ENCODE assay signal across 15 mouse cellular contexts in genomic region chr19:45651524-45651923, GRCm38 (mm10). TPM values are rescaled to one million over a fixed set of nuclear protein-coding genes. Genes with fewer than 3 reads are reported as not detected.
DNase-seq lines count a peak whose midpoint lies in the region; ATAC-seq and TF ChIP-seq lines count a peak whose summit lies in the region.
"Had no signal": no experiment of that assay in that cellular context is flagged by ENCODE, and none has a peak within 500 bp of the region (broad histone marks: within the 10 kb centered on the region; RNA-seq: fewer than 3 reads in every experiment).

No protein-coding gene starts in this region.

- H3K27ac ChIP-seq in heart, embryonic 15.5 days = peak overlapping the region; percentile 46; the same call in 1 of the 2 replicates
- no peak overlapping the region for H3K27ac ChIP-seq in heart, adult 2 months
- peak overlapping the region; percentile 75 for H3K27ac ChIP-seq in embryonic facial prominence, embryonic 15.5 days (replicated peaks)
- peak overlapping the region; percentile 21; the same call in 1 of the 2 replicates for H3K27ac ChIP-seq in macrophage
- no peak overlapping the region for H3K27ac ChIP-seq in hindbrain, embryonic 14.5 days
- H3K27ac ChIP-seq: heart, embryonic 10.5 days had no signal

- ATAC-seq in heart, embryonic 15.5 days (replicated peaks; ENCODE audit: insufficient number of reproducible peaks, insufficient read depth, low FRiP score, low read depth) = no peak
- ATAC-seq in embryonic facial prominence, embryonic 15.5 days (ENCODE audit: insufficient number of reproducible peaks, low FRiP score, low TSS enrichment, low read depth) = no peak
- ATAC-seq in hindbrain, embryonic 14.5 days (ENCODE audit: low FRiP score) = no peak
- ATAC-seq: intestine, embryonic 16.5 days had no signal

- H3K4me3 ChIP-seq in heart, embryonic 15.5 days = no peak overlapping the region
- no peak overlapping the region for H3K4me3 ChIP-seq in heart, adult 2 months
- no peak overlapping the region for H3K4me3 ChIP-seq in embryonic facial prominence, embryonic 15.5 days (replicated peaks)
- H3K4me3 ChIP-seq in macrophage (ENCODE audit: inconsistent target) = no peak overlapping the region
- no peak overlapping the region for H3K4me3 ChIP-seq in hindbrain, embryonic 14.5 days (replicated peaks; ENCODE audit: low read length)
- H3K4me3 ChIP-seq: heart, embryonic 10.5 days had no signal

- peaks cover 2% of the 10 kb centered on the region; the same call in 1 of the 2 replicates for H3K79me2 ChIP-seq in heart, adult 2 months (replicated peaks; ENCODE audit: control insufficient read depth, insufficient read depth, low read length)
- peaks cover 23% of the 10 kb centered on the region; the same call in 1 of the 2 replicates for H3K79me2 ChIP-seq in macrophage (ENCODE audit: inconsistent target)

- H3K36me3 ChIP-seq in heart, embryonic 15.5 days = no peaks in the 10 kb centered on the region
- H3K36me3 ChIP-seq in heart, adult 2 months (ENCODE audit: control insufficient read depth, insufficient read depth, low read length) = peaks cover 2% of the 10 kb centered on the region; the same call in 1 of the 2 replicates
- no peaks in the 10 kb centered on the region for H3K36me3 ChIP-seq in embryonic facial prominence, embryonic 15.5 days
- no peaks in the 10 kb centered on the region for H3K36me3 ChIP-seq in macrophage (ENCODE audit: inconsistent target)
- no peaks in the 10 kb centered on the region for H3K36me3 ChIP-seq in hindbrain, embryonic 14.5 days (replicated peaks; ENCODE audit: control insufficient read depth, insufficient read depth)

- no peak overlapping the region for H3K4me2 ChIP-seq in heart, embryonic 15.5 days
- H3K4me2 ChIP-seq in embryonic facial prominence, embryonic 15.5 days (replicated peaks) = no peak overlapping the region; the same call in 1 of the 2 replicates
- no peak overlapping the region for H3K4me2 ChIP-seq in hindbrain, embryonic 14.5 days (replicated peaks)

- no peaks in the 10 kb centered on the region for H3K27me3 ChIP-seq in heart, embryonic 15.5 days
- no peaks in the 10 kb centered on the region for H3K27me3 ChIP-seq in heart, adult 2 months (ENCODE audit: control insufficient read depth, insufficient read depth, low read length)
- H3K27me3 ChIP-seq in embryonic facial prominence, embryonic 15.5 days = no peaks in the 10 kb centered on the region
- no peaks in the 10 kb centered on the region for H3K27me3 ChIP-seq in hindbrain, embryonic 14.5 days (ENCODE audit: control insufficient read depth, insufficient read depth, low read length)

- WGBS in heart, embryonic 15.5 days = 82% methylated on average over 8 of the region's 8 CpGs
- WGBS in heart, adult 2 months = 83% methylated on average over 8 of the region's 8 CpGs
- WGBS in embryonic facial prominence, embryonic 15.5 days = 78% methylated on average over 8 of the region's 8 CpGs
- WGBS in macrophage (ENCODE audit: missing documents) = 87% methylated on average over 8 of the region's 8 CpGs
- WGBS in hindbrain, embryonic 14.5 days = 90% methylated on average over 8 of the region's 8 CpGs

- TF ChIP-seq CTCF in heart, adult 2 months (IDR thresholded peaks at IDR 0.05) = no peak

- no peak for DNase-seq in heart, adult 2 months
- peak; percentile 37 for DNase-seq in thymus, postnatal 4 days
- no peak for DNase-seq in thymus, postnatal 0 days (ENCODE audit: low spot score)
- no peak for DNase-seq in right cerebral cortex, adult 2 months (ENCODE audit: low spot score in 2 of 2)
- DNase-seq in hindbrain, embryonic 14.5 days (ENCODE audit: low spot score) = no peak
- DNase-seq: adrenal gland, postnatal 10 days; layer of hippocampus, adult 9-11 months; left cerebral cortex, postnatal 4 days; right cerebral cortex, postnatal 25 days; thymus, postnatal 36 days had no signal

- H3K9me3 ChIP-seq in heart, embryonic 15.5 days (replicated peaks) = no peaks in the 10 kb centered on the region
- H3K9me3 ChIP-seq in embryonic facial prominence, embryonic 15.5 days (replicated peaks) = no peaks in the 10 kb centered on the region
- H3K9me3 ChIP-seq in hindbrain, embryonic 14.5 days (ENCODE audit: control insufficient read depth, low read length) = no peaks in the 10 kb centered on the region
- H3K9me3 ChIP-seq: heart, embryonic 10.5 days had no signal

- intact Hi-C loops in heart, adult 2 months (cut with DNase I) = no loop called here

- no peak for TF ChIP-seq EP300 in heart, adult 2 months (IDR thresholded peaks at IDR 0.05; ENCODE audit: insufficient read depth, low read depth, low read length)

- no peak for TF ChIP-seq POLR2A in heart, adult 2 months (IDR thresholded peaks at IDR 0.05; ENCODE audit: insufficient read depth, low read depth, low read length)

- peaks cover 40% of the 10 kb centered on the region for H3K4me1 ChIP-seq in heart, embryonic 15.5 days (replicated peaks)
- peaks cover 7% of the 10 kb centered on the region for H3K4me1 ChIP-seq in heart, adult 2 months (ENCODE audit: control insufficient read depth, insufficient read depth, low read length)
- peaks cover 40% of the 10 kb centered on the region for H3K4me1 ChIP-seq in embryonic facial prominence, embryonic 15.5 days
- H3K4me1 ChIP-seq in hindbrain, embryonic 14.5 days (replicated peaks; ENCODE audit: control insufficient read depth, insufficient read depth, low read length) = peaks cover 13% of the 10 kb centered on the region

- no peak overlapping the region for H3K9ac ChIP-seq in heart, embryonic 15.5 days
- no peak overlapping the region for H3K9ac ChIP-seq in heart, adult 2 months (ENCODE audit: low read depth, low read length)
- no peak overlapping the region for H3K9ac ChIP-seq in embryonic facial prominence, embryonic 15.5 days
- H3K9ac ChIP-seq in hindbrain, embryonic 14.5 days = no peak overlapping the region

RNA-seq across cellular contexts. Expression of gene Fbxw4, which starts 8.6 kb away (rescaled TPM):
- polyA plus RNA-seq in heart, embryonic 15.5 days (2015; fragmentation: Nextera tagmentation; extraction: Ambion mirVana) = 3.5 and 7.7 TPM in 2 replicates
- total RNA-seq in heart, adult 2 months (2021) = 10 to 100 TPM; 28.1 to 31.2 TPM
- polyA plus RNA-seq in heart, adult 2 months (2012; rRNA removed) = 61.5 and 73.0 TPM in 2 replicates
- polyA plus RNA-seq in thymus, postnatal 0 days (2015; fragmentation: Nextera tagmentation; extraction: Ambion mirVana) = 23.0 and 24.5 TPM in 2 replicates
- 6.0 and 6.2 TPM in 2 replicates for polyA plus RNA-seq in embryonic facial prominence, embryonic 15.5 days (2015; fragmentation: Nextera tagmentation; extraction: Ambion mirVana)
- 100 to 1,000 TPM in 3 of 26 experiments, 10 to 100 TPM in 23; 20.5 to 114 (median 83.3) TPM for total RNA-seq in macrophage (2018; cell fraction: chromatin; rRNA removed)
- 10 to 100 TPM; 23.9 to 56.7 (median 42.6) TPM for total RNA-seq in macrophage (2018; cell fraction: cytosol; rRNA removed)
- total RNA-seq in macrophage (2018; cell fraction: nucleus; rRNA removed) = 10 to 100 TPM; 19.8 to 71.1 (median 51.0) TPM
- polyA plus RNA-seq in macrophage (2018) = 18.7 to 53.4 TPM (median 32.9 TPM) in 3 replicates
- 6.7 and 8.8 TPM in 2 replicates for polyA plus RNA-seq in hindbrain, embryonic 14.5 days (2014; fragmentation: Nextera tagmentation; extraction: Ambion mirVana)

Comparison
In these comparisons a context has a peak if more than half of its experiments do, and no peak if none do; other contexts are left out.
1. H3K27ac ChIP-seq: peak in heart, embryonic 15.5 days (single experiment), embryonic facial prominence, embryonic 15.5 days (single experiment) and macrophage (single experiment); none in heart, adult 2 months (single experiment) and hindbrain, embryonic 14.5 days (single experiment).